In genomic region chr8:8609141-8609540, GRCm38 (mm10) we compare ENCODE assay signal across 26 mouse cellular contexts. TPM values are rescaled to one million over a fixed set of nuclear protein-coding genes. Genes with fewer than 3 reads are reported as not detected.
DNase-seq lines count a peak whose midpoint lies in the region; ATAC-seq and TF ChIP-seq lines count a peak whose summit lies in the region.
"Had no signal": no experiment of that assay in that cellular context is flagged by ENCODE, and none has a peak within 500 bp of the region (broad histone marks: within the 10 kb centered on the region; RNA-seq: fewer than 3 reads in every experiment).

No protein-coding gene starts in this region.

- no peak overlapping the region for H3K9ac ChIP-seq in hindbrain, postnatal 0 days (replicated peaks; ENCODE audit: low read length)
- no peak overlapping the region for H3K9ac ChIP-seq in midbrain, embryonic 15.5 days
- H3K9ac ChIP-seq: hindbrain, embryonic 14.5 days; intestine, embryonic 15.5 days; liver, postnatal 0 days; neural tube, embryonic 13.5 days; stomach, embryonic 15.5 days had no signal

- H3K9me3 ChIP-seq in hindbrain, embryonic 10.5 days = no peaks in the 10 kb centered on the region
- no peaks in the 10 kb centered on the region for H3K9me3 ChIP-seq in hindbrain, postnatal 0 days (ENCODE audit: low read length)
- H3K9me3 ChIP-seq in midbrain, embryonic 10.5 days (replicated peaks) = no peaks in the 10 kb centered on the region
- no peaks in the 10 kb centered on the region for H3K9me3 ChIP-seq in midbrain, embryonic 15.5 days
- H3K9me3 ChIP-seq: intestine, embryonic 15.5 days; megakaryocyte, embryonic 14.5 days; neural tube, embryonic 13.5 days; stomach, embryonic 15.5 days had no signal

- H3K4me3 ChIP-seq in hindbrain, embryonic 10.5 days = no peak overlapping the region
- H3K4me3 ChIP-seq in hindbrain, postnatal 0 days (ENCODE audit: low read length) = no peak overlapping the region
- no peak overlapping the region for H3K4me3 ChIP-seq in midbrain, embryonic 10.5 days
- no peak overlapping the region for H3K4me3 ChIP-seq in midbrain, embryonic 15.5 days
- H3K4me3 ChIP-seq: intestine, embryonic 15.5 days; megakaryocyte, embryonic 14.5 days; myocyte; neural tube, embryonic 13.5 days; stomach, embryonic 15.5 days had no signal

- 7% methylated on average over 5 of the region's 5 CpGs for WGBS in hindbrain, embryonic 10.5 days
- 14% methylated on average over 5 of the region's 5 CpGs for WGBS in hindbrain, postnatal 0 days
- 2% methylated on average over 5 of the region's 5 CpGs for WGBS in midbrain, embryonic 10.5 days
- WGBS in midbrain, embryonic 15.5 days = 18% methylated on average over 5 of the region's 5 CpGs

- no peak; the same call in 1 of the 2 replicates for ATAC-seq in hindbrain, postnatal 0 days
- ATAC-seq in midbrain, embryonic 15.5 days (replicated peaks) = no peak
- ATAC-seq: intestine, embryonic 15.5 days; liver, postnatal 0 days; midbrain, embryonic 16.5 days had no signal

- H3K27me3 ChIP-seq in hindbrain, embryonic 10.5 days (ENCODE audit: insufficient read depth, poor library complexity, severe bottlenecking) = peaks cover 44% of the 10 kb centered on the region
- no peaks in the 10 kb centered on the region for H3K27me3 ChIP-seq in hindbrain, postnatal 0 days (ENCODE audit: insufficient read depth, low read length)
- H3K27me3 ChIP-seq in midbrain, embryonic 10.5 days (ENCODE audit: low read depth, poor library complexity, severe bottlenecking) = peaks cover 80% of the 10 kb centered on the region
- no peaks in the 10 kb centered on the region for H3K27me3 ChIP-seq in midbrain, embryonic 15.5 days (replicated peaks)
- H3K27me3 ChIP-seq: intestine, embryonic 15.5 days; neural tube, embryonic 13.5 days; stomach, embryonic 15.5 days had no signal

- TF ChIP-seq CTCF in hindbrain, postnatal 0 days (IDR thresholded peaks at IDR 0.05; ENCODE audit: low read depth) = no peak

- H3K36me3 ChIP-seq in hindbrain, embryonic 10.5 days = no peaks in the 10 kb centered on the region
- H3K36me3 ChIP-seq in hindbrain, postnatal 0 days (ENCODE audit: insufficient read depth, low read length) = no peaks in the 10 kb centered on the region
- H3K36me3 ChIP-seq in midbrain, embryonic 10.5 days = no peaks in the 10 kb centered on the region
- H3K36me3 ChIP-seq in midbrain, embryonic 15.5 days (replicated peaks) = no peaks in the 10 kb centered on the region
- H3K36me3 ChIP-seq: intestine, embryonic 15.5 days; neural tube, embryonic 13.5 days; stomach, embryonic 15.5 days had no signal

- no peak overlapping the region for H3K4me2 ChIP-seq in hindbrain, postnatal 0 days (ENCODE audit: low read depth, low read length)
- no peak overlapping the region for H3K4me2 ChIP-seq in midbrain, embryonic 15.5 days
- H3K4me2 ChIP-seq: hindbrain, embryonic 14.5 days; intestine, embryonic 15.5 days; liver, embryonic 11.5 days; neural tube, embryonic 13.5 days; stomach, embryonic 15.5 days had no signal

- peaks cover 18% of the 10 kb centered on the region for H3K4me1 ChIP-seq in hindbrain, embryonic 10.5 days (replicated peaks)
- H3K4me1 ChIP-seq in hindbrain, postnatal 0 days (ENCODE audit: insufficient read depth, low read length) = no peaks in the 10 kb centered on the region
- peaks cover 15% of the 10 kb centered on the region for H3K4me1 ChIP-seq in midbrain, embryonic 10.5 days
- H3K4me1 ChIP-seq in midbrain, embryonic 15.5 days = peaks cover 4% of the 10 kb centered on the region
- H3K4me1 ChIP-seq: stomach, embryonic 15.5 days had no signal

- peak overlapping the region; percentile 30; the same call in 1 of the 2 replicates for H3K27ac ChIP-seq in hindbrain, embryonic 10.5 days
- no peak overlapping the region for H3K27ac ChIP-seq in hindbrain, postnatal 0 days
- H3K27ac ChIP-seq in midbrain, embryonic 10.5 days (replicated peaks) = peak overlapping the region; percentile 49; the same call in 1 of the 2 replicates
- no peak overlapping the region for H3K27ac ChIP-seq in midbrain, embryonic 15.5 days
- H3K27ac ChIP-seq: hindbrain, embryonic 14.5 days; intestine, embryonic 15.5 days; neural tube, embryonic 13.5 days; stomach, embryonic 15.5 days had no signal

- no peak for DNase-seq in hindbrain, embryonic 10.5 days (ENCODE audit: low spot score)
- DNase-seq in hindbrain, postnatal 0 days (ENCODE audit: low spot score) = no peak
- no peak for DNase-seq in midbrain, embryonic 10.5 days (ENCODE audit: low spot score)
- peak; percentile 48 for DNase-seq in WW6 (ENCODE audit: low read depth, low spot score)
- DNase-seq in urinary bladder, adult 18-20 months (ENCODE audit: low spot score in 2 of 2) = no peak
- DNase-seq in kidney, adult 18-20 months = no peak
- DNase-seq: adrenal gland, postnatal 10 days; cerebellum, adult 9-10 months; gastrocnemius, postnatal 25 days; kidney, adult 9 months; kidney, postnatal 14 days; left cerebral cortex, postnatal 4 days; liver, postnatal 0 days; lung, postnatal 36 days; retina, postnatal 1 day; right cerebral cortex, postnatal 25 days; thymus, postnatal 36 days had no signal

RNA-seq across cellular contexts. Expression of gene Efnb2, which starts 51.9 kb away (rescaled TPM):
- polyA plus RNA-seq in hindbrain, embryonic 10.5 days (2016; fragmentation: Nextera tagmentation; extraction: Ambion mirVana) = 33.8 and 34.7 TPM in 2 replicates
- 21.0 and 22.8 TPM in 2 replicates for total RNA-seq in hindbrain, postnatal 0 days (2014; rRNA removed)
- 9.6 and 10.7 TPM in 2 replicates for polyA plus RNA-seq in hindbrain, postnatal 0 days (2015; fragmentation: Nextera tagmentation; extraction: Ambion mirVana)
- 14.7 and 15.8 TPM in 2 replicates for polyA plus RNA-seq in midbrain, embryonic 10.5 days (2016; fragmentation: Nextera tagmentation; extraction: Ambion mirVana)
- polyA plus RNA-seq in midbrain, embryonic 15.5 days (2015; fragmentation: Nextera tagmentation; extraction: Ambion mirVana) = 14.1 and 14.8 TPM in 2 replicates

Comparison
In these comparisons a context has a peak if more than half of its experiments do, and no peak if none do; other contexts are left out.
1. H3K27ac ChIP-seq: peak in hindbrain, embryonic 10.5 days (single experiment) and midbrain, embryonic 10.5 days (single experiment); none in hindbrain, postnatal 0 days (single experiment) and midbrain, embryonic 15.5 days (single experiment).